Mouse (Mus musculus) forelimb bud, embryonic 11.5 days (tissue): ENCODE measurements around the gene Mmp20.
A peak's percentile ranks its signal among the peaks of the same experiment; 100 is the strongest.

Source experiments
- DNase-seq: peaks from one replicate; pipeline ENCODE4 v3.0.0-alpha.2; 2012; ENCODE audit warnings: low read depth, low spot score

Mmp20 gene

DNA sequence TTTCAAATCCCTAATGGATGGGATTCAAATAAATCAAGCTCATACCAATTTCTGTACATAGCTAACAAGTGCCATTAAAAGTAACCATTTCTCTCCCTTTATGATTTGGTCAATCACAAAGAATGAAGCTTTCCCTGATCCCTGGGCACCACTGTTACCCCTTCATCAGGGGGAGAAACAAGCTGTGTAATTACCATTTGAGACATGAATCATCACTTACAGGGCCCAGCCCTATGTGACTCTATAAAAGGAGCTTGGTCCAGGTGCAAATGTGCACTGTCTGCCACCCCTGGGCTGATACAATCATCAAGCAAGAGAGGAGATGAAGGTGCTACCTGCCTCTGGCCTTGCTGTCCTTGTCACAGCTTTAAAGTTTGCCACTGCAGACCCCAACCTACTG, at the start of gene Mmp20:
Mmp20 (plus strand) TSS at position 301 of the 400 bp plus-strand sequence.
- no peak for DNase-seq

DNA sequence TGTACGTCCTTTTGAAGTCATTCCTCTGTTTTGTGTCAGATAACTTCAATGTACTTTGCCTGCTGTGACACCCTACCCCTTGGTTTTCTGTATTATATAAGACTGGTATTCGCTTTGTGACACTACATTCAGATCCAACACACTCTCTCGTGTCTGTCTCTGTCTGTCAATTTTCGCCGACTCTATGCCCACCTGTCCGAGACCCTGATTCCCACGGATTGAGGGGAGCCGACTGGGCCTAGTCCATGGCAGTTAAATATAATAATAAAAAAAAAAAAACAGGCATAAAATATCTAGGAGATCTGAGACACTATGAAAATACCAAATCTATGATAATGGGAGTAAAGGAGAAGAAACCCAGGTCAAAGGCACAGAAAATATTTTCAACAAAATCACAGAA, 38.0 kb upstream of the Mmp20 start:
- DNase-seq = no peak

GRCm38 (mm10) chr9:7593272-7593812, 34.7 kb upstream of the Mmp20 start:
- no peak for DNase-seq

GRCm38 (mm10) chr9:7594816-7595540, 33.1 kb upstream of the Mmp20 start:
- DNase-seq = peak; percentile 81

DNA sequence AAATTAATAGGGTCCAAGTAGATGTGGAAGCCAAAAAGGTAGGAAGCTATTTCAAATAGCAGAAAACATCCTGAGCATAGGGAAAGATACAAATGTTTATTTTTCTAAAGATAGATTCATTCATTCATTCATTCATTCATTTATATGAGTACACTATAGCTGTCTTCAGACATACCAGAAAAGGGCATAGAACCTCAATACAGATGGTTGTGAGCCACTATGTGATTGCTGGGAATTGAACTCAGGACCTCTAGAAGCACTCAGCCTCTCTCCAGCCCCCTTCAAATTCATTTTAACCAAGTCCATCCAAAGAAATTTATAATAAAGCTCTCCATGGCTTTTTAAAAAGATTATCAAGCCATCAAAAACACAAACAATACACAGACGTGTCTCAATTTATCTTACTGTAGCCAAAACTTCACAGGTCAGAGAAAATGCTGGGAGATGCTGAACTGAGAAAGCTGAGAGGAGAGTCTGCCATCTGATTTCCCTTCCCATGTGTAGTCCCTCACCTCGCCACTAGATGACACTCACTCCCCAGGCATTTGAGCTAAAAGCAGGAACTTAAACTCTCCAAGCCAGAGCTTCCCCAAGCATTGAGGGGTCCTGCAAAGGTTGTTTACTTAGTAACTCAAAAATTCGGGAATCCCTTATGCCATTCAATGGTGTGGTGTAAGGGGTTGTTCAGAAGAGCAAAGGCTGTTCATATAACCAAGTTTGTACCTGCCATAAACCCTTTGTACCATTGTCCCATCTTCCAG, 24.9 kb upstream of the Mmp20 start:
- DNase-seq = peak; percentile 73

DNA sequence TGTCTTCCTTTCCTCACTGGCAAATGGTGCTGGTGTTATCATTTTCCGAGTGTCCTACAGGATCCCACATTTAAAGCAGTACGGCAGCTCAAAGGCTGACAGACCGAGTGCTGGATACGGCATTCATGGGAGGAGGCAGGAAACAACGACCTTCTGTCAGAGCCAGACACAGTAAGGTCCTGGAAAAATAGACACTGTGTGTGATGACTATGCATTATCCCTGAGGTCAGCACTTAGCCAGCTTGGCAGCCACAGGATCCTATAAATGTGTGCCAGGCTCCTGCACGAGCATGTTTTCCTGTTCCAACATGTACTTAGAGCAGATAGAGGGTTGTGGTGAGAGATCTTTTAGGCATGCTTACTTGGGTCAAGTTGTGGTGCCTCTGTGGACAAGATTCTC, 24.0 kb upstream of the Mmp20 start:
- no peak for DNase-seq

GRCm38 (mm10) chr9:7605638-7606037, 22.4 kb upstream of the Mmp20 start:
- no peak for DNase-seq

GRCm38 (mm10) chr9:7622582-7622981, 5.4 kb upstream of the Mmp20 start:
- DNase-seq = no peak

DNA sequence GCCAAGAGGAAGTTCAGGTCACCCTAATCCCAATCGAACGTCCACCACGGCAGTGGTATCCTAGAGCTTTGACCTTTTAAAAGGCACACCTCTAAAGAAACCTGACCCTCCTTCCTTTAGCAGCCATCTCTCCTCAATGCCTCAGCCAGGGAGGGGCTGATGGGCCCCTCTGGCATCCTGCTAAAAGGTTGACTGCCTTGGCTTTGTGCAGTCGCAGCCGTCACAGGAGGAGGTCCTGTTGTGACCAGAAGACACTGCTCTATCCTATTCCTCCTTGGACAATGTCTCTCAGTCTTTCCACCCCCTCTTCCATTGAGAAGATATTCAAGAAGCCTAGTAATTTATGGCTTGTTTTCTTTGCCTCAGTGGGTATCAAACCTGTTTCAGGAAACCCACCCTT, 5.9 kb downstream of the Mmp20 start:
- no peak for DNase-seq

GRCm38 (mm10) chr9:7647901-7648300, 19.9 kb downstream of the Mmp20 start:
- no peak for DNase-seq

DNA sequence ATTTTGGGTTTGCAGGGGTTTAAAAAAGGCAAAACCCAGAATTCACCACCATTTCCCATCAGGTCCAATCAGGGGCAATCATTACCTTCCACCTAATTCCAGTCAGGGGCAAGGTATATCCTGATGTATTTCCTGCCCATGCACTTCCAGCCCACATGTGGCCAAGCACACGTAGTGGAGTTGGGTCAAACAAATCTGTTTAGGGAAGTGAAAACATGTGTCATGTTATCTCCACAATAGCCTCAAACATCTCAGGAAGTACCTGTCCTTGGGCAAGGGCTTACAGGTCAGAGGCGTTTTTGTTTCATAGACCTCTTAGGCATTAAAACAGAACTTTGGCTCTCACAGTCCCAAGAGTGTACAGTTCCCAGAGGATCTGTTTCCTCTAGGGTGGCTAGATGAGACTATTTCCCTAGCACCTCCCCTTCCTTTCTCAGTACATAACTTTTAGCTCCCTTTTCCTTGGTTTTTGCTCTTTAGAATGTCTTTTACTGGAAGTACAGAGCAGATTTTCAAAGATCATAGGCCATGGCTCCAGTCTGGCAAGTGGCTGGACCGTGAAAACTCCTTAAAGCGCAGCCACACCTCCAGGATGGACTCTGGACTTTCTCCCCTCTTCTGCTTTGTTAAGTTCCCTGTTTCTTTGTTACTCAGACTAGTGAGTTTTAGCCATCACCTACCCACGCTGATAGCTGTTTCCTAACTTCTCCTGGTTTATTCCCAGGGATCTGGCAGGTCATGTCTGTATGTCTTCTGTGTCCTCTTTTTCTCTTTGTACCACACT, 22.6 kb downstream of the Mmp20 start:
- no peak for DNase-seq

DNA sequence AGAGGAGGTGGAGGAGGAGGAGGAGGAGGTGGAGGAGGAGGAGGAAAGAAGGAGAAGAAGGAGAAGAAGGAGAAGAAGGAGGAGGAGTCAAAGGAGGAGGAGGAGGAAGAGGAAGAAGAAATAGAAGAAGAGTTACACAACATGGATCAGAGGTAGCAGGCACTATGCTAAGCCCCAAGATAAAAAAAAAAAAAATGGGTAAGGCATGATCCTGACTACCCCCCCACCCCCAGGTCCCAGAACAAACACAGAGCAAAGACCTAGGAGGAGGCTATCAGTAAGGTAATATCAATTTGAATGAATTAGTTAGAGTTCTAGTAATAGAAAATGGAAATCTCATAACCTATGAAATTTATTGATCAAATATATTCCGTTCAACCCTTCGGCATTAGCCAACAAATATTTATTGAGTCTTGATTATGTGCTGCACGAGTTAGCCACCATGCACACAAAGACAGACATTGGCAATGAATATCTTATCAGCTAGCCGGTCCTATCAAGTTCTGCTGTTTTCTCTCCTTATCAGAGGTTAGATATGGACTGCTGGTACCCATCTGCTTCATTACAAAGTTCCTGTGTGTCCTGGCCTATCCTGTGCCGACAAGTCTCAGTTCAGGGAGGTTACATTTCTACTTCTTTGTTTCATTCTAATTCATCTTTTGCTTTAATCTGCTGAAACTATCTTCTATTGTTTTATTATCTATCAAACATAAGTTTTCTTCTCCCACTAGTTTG, 24.5 kb downstream of the Mmp20 start:
- no peak for DNase-seq

DNA sequence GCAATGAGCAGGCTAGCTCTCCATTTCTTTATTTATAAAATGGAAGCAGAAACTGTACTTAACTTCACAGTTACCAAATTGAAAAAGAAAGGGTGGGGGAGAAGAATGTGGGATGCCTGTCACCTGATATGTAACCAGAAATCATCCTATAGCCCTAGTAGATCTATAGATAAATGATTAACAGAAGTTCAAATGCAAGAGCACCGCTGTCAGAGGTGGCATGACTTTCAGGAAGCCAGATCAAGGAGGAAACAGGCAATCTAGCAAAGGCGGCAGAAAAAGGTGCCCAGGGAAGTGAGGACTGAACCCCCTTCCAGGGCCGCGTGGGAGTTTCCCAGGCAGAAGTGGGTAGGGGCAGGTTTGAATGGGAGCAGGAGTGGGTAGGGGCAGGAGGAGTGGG, 29.9 kb downstream of the Mmp20 start:
- DNase-seq = no peak

- DNase-seq = no peak
These were observed 31.5 kb downstream of the Mmp20 start for GRCm38 (mm10) chr9:7659469-7660020.

GRCm38 (mm10) chr9:7661371-7661770, 33.3 kb downstream of the Mmp20 start:
- no peak for DNase-seq

DNA sequence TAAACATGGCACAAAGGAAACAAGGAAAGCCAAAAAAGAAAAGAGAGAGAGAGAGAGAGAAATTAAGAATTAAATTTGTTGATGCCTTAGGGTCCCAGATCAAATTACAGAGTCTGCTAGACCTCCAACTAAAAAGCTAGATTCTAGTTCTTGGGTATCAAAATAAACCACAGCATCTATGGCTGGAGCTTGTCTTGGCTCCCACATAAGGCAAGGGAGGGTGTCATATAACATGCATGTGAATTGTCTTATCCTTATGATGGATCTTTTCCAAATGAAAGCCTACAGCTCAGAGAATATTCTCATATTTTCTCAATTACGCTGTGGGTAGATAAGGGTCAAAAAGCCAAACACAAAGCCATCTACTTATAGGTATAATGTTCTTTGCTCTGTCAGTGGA, 41.6 kb downstream of the Mmp20 start:
- no peak for DNase-seq

DNA sequence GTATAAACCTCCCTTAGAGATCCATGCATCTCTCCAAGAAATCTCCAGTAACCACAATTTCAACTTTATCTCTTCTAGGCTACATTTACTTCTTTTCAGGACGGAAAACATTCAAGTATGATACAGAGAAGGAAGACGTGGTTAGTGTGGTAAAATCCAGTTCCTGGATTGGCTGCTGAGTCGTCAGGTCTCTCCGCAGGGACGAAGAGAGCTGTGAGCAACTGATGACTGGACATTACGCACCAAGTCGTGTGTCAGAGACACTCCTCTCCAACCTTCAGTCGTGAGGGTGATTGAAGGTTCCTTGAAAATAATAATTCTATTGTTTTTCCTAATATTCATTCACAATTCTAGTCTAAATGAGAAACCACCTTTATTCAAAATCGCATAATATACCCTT, 45.0 kb downstream of the Mmp20 start:
- DNase-seq = no peak

DNA sequence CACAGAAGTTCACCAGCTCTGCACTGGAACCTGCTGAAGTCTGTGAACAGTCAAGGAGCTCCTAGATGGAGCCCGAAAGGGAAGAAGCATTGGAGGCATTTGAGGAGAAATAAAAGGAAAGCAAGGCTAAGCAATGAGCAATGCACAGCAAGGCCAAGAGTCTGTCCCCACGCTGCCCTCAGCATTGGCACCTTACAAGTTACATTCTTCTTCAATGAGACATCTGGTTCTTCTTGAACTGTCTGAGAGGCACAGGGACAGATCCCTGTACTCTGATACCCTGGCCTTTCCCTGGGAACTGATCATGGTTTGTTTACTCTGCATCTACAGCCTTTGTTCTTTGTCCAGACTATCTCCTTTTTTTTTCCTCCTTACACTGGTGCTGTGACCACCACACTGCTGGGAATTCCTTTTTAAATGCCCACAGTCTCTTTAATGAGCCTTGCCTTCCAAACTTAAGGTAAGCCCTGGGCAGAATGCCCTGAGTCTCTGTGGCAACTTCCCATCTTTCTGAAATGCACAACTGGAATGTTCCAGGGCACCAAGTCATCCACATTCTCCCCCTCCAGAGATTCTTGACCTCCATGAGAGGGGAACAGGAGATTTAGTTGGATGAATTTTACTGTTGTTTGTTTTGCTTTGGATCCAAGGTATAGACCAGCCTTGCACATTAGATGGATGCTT, 50.3 kb downstream of the Mmp20 start:
- DNase-seq = no peak

DNA sequence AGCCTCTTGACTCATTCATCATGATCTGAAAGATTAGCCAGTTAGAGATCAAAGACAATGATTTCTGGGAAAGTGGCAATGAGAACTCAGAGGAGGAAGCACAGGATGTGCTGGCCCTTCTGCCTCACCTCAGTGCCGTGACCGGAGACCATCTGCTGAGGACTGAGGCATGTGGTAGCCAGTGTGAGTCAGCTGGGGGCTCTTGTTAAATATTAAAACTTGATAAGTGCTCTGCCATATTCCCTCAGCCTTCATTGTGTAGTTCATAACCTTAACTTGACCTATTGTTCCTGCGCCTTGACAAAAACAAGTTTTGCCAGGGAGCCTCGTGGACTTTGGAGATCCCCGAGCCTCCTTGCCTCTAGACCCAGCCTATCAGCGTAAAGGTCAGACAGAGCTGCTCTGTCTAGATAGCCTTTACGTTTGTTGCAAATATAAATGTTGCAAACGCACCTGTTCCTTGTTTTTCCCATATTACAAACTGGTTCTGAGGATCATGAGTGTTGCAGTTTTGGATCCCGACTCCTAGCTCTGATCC, 54.1 kb downstream of the Mmp20 start:
- no peak for DNase-seq

DNA sequence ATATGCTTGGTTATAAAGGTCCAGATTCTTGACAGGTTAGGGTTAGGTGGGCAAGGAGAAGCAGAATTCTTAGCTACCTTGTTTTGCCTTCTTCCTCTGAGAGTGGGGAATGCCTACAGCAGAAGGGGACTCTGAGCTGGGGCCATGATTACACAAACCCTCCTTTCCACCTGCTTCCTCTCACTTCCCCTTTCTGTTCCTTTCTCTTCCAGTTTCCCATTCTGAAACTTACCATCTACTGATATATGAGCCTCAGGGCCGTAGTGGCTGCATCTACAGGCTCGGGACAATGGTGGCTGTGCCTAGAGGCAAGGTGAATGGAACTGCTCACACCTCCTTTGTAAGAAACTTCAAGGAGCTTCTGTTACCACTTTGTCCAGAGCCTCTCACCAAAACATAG, 58.0 kb downstream of the Mmp20 start:
- DNase-seq = no peak
